Mouse (Mus musculus): ENCODE measurements at regions not wholly inside any gene's neighbourhood (a gene's known extent, or its start where the extent isn't known, plus 50 kb on each side); places are given as distances from the start of the nearest gene placed in this dataset.

DNA sequence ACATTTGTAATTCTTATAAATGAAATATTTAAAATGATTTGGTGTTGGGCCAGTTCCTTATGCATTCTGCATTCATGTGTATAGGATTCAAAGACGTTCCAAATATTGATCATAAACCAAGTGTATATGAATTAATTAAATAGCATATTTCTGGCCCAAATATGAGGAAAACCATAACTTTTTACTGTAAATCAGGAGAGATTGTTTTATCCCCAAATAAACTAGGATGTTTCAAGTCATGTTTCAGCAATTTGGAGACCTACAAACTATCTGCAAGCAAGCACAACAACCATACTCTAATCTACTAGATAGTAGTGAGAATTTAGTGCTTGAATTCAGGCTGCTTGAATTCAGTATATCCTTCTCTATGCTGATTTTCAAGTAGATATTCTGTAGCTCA, 231.3 kb downstream of the Mef2c start:
- Histone ChIP-seq H3K4me3 (ENCODE audit: low read depth, low read length) (peak overlapping the region; percentile 48), H3K27ac (ENCODE audit: low read depth, low read length) (peak overlapping the region; percentile 98), H3K4me2 (ENCODE audit: low read depth) (peak overlapping the region; percentile 61), H3K27me3 (ENCODE audit: insufficient read depth, low read length) (no peaks in the 10 kb centered on the region), H3K4me1 (ENCODE audit: insufficient read depth) (no peaks in the 10 kb centered on the region), H3K9me3 (ENCODE audit: low read length) (no peaks in the 10 kb centered on the region), H3K36me3 (ENCODE audit: insufficient read depth) (peaks cover 22% of the 10 kb centered on the region), H3K9ac (peak overlapping the region; percentile 100)
- 11% methylated on average over 1 of the region's 1 CpGs for WGBS
- no peak for TF ChIP-seq CTCF (IDR thresholded peaks at IDR 0.05; ENCODE audit: low read depth)
- ATAC-seq, result no peak
- no peak for DNase-seq

DNA sequence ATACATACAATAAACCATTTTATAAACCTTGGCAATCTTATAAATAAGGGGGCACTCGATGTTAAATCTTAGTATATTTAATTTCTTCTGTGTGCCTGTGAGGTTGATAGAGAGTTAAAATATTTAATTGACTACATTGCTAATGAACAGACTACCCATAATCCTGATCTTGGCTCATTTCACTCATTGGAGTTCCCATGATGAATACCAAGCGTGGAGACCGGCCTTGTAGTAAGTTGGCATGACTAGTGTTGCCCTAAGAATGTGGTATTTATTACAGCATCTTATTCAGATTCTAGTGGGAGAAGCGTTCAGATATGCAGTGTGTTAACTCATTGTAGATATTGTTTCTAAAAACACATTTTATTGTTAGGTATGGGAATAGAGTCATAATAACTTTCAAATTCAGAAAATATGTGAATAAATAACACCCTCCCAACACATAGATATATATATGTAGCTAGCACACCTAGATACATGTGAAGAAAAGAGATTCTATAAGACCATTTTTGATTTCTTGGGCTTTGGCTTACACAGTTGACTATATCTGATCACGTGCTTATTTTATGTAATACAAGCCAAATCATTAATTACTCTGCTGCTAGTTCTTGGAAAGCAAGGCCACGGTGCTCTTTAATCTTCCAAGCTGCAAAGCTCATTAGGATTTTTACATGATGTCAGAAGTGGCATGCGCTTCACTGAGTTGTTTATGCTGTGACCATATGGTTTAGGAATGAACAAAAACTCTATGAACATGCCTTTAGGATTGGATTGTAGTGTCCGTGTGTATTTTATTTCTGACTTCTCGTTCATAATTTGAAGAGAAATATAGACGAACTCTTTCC, 232.0 kb downstream of the Mef2c start:
- peak overlapping the region; percentile 98 for H3K27ac ChIP-seq (ENCODE audit: low read depth, low read length)
- ATAC-seq, result no peak
- peaks cover 22% of the 10 kb centered on the region for H3K36me3 ChIP-seq (ENCODE audit: insufficient read depth)
- H3K4me2 ChIP-seq (ENCODE audit: low read depth), result peak overlapping the region; percentile 61
- 9% methylated on average over 10 of the region's 10 CpGs for WGBS
- no peaks in the 10 kb centered on the region for H3K4me1 ChIP-seq (ENCODE audit: insufficient read depth)
- H3K9me3 ChIP-seq (ENCODE audit: low read length), result no peaks in the 10 kb centered on the region
- H3K27me3 ChIP-seq (ENCODE audit: insufficient read depth, low read length), result no peaks in the 10 kb centered on the region
- H3K9ac ChIP-seq, result peak overlapping the region; percentile 100
- peak; percentile 82 for DNase-seq
- no peak for TF ChIP-seq CTCF (IDR thresholded peaks at IDR 0.05; ENCODE audit: low read depth)
- peak overlapping the region; percentile 48 for H3K4me3 ChIP-seq (ENCODE audit: low read depth, low read length)

DNA sequence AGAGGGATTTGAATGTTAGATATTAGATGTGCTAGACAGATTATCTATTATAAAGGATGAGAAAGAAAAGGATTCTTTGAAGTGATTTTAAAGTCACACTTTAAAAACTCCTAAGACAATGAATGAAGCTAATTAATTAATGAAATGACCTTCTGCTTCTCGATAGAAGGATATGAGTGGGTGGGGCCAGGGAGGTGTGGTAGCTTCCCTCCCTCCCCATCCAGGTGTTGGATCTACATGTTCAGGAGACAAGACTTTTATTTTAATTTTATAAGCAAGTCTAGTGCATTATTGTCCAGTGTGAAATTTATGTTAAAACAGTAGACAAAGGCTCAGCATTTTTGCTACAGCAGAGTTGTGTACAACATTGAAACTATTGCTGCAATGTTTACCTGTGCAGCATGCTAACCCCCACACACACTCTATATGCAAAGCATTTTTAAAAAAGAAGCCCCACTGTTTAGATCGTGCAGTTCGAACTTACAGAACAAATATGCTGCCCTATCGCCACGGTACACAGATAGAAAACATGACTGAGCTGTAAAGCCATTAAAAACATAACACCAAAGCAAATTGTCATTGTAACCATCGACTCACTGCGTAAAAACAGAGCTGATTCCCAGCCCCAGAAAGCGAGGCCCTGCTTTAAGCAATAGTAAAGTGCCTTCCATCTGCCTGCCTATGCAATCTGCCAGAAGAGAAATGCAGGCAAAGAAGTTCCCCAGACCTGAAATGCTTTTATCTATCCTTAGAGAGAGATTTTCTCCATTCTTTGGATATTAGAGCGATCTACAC, 233.4 kb downstream of the Mef2c start:
- under 1% methylated on average over 9 of the region's 9 CpGs for WGBS
- no peaks in the 10 kb centered on the region for H3K9me3 ChIP-seq (ENCODE audit: low read length)
- H3K4me2 ChIP-seq (ENCODE audit: low read depth), result peak overlapping the region; percentile 71
- H3K4me1 ChIP-seq (ENCODE audit: insufficient read depth), result no peaks in the 10 kb centered on the region
- peak overlapping the region; percentile 100 for H3K9ac ChIP-seq
- no peaks in the 10 kb centered on the region for H3K27me3 ChIP-seq (ENCODE audit: insufficient read depth, low read length)
- H3K4me3 ChIP-seq (ENCODE audit: low read depth, low read length), result peak overlapping the region; percentile 48
- DNase-seq (peak; percentile 78), ATAC-seq (no peak)
- H3K36me3 ChIP-seq (ENCODE audit: insufficient read depth), result peaks cover 25% of the 10 kb centered on the region
- no peak for TF ChIP-seq CTCF (IDR thresholded peaks at IDR 0.05; ENCODE audit: low read depth)
- peak overlapping the region; percentile 98 for H3K27ac ChIP-seq (ENCODE audit: low read depth, low read length)

DNA sequence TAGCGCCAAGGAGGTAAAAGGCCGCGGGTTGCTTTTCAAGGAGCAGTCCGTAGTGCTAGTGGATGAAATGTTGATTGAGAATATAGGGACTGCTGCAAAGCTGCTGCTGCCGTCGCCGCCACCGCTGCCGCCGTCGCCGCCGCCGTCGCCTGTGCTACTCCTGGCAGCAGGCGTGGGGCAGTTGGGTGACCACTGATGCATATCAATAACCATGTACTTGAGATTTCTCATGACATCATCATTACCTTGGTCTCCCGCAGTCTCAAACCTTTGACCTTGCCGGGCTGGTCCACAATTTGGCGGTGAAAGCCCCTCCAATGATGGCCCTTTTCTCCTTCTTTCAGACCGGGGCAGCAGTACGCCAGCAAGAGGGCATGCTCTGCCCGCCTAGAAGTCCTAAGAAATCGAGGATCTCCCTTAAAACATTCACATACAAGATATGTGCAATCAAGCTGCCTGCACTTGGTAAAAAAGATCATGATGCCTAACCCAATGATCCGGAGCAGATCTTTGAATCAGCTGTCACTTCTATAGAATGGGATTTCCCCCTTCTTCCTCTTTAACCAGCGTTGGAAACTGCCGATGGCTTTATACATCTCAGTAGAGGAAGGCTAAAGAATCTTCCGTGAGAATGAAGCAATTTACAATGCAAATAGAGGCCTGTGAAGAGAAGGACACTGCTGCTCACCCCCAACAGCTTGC, 234.1 kb downstream of the Mef2c start:
- peaks cover 22% of the 10 kb centered on the region for H3K36me3 ChIP-seq (ENCODE audit: insufficient read depth)
- under 1% methylated on average over 27 of the region's 27 CpGs for WGBS

DNA sequence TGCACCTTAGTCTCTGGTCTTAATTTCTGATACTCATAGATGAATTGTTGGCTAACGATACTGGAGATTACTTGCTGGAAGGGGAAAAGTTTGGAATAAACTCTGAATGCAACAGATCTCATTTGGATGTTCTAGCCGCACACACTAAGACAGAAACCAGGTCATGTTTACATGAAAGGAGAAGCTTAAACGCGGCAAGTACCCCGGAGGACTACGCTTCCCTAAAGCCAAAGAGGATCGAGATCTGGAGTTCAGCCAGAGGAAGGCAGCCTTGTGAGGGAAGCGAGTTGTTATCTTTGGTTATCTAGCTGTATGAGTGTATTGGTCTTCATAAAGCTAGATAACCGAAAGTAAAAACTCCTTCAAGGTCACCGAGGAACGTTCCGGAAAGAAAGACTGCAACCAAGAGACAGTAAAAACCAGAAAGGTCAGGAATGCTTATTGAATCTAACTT, 234.7 kb downstream of the Mef2c start:
- no peak for DNase-seq
- H3K4me2 ChIP-seq (ENCODE audit: low read depth), result peak overlapping the region; percentile 71
- H3K27me3 ChIP-seq (ENCODE audit: insufficient read depth, low read length), result no peaks in the 10 kb centered on the region
- H3K36me3 ChIP-seq (ENCODE audit: insufficient read depth), result peaks cover 21% of the 10 kb centered on the region
- no peak for ATAC-seq
- TF ChIP-seq CTCF (IDR thresholded peaks at IDR 0.05; ENCODE audit: low read depth), result no peak
- no peaks in the 10 kb centered on the region for H3K9me3 ChIP-seq (ENCODE audit: low read length)
- H3K4me1 ChIP-seq (ENCODE audit: insufficient read depth), result no peaks in the 10 kb centered on the region
- 1% methylated on average over 12 of the region's 12 CpGs for WGBS
- peak overlapping the region; percentile 48 for H3K4me3 ChIP-seq (ENCODE audit: low read depth, low read length)
- peak overlapping the region; percentile 98 for H3K27ac ChIP-seq (ENCODE audit: low read depth, low read length)
- peak overlapping the region; percentile 100 for H3K9ac ChIP-seq

More for the DNA sequence above, 234.1 kb downstream of the Mef2c start:
- H3K27me3 ChIP-seq (ENCODE audit: insufficient read depth, low read length), result no peaks in the 10 kb centered on the region
- H3K4me2 ChIP-seq (ENCODE audit: low read depth), result peak overlapping the region; percentile 71
- TF ChIP-seq CTCF (IDR thresholded peaks at IDR 0.05; ENCODE audit: low read depth), result no peak
- no peaks in the 10 kb centered on the region for H3K4me1 ChIP-seq (ENCODE audit: insufficient read depth)
- peak overlapping the region; percentile 98 for H3K27ac ChIP-seq (ENCODE audit: low read depth, low read length)
- H3K4me3 ChIP-seq (ENCODE audit: low read depth, low read length), result peak overlapping the region; percentile 48
- ATAC-seq, result no peak
- H3K9ac ChIP-seq, result peak overlapping the region; percentile 100
- no peaks in the 10 kb centered on the region for H3K9me3 ChIP-seq (ENCODE audit: low read length)
- peak; percentile 82 for DNase-seq

DNA sequence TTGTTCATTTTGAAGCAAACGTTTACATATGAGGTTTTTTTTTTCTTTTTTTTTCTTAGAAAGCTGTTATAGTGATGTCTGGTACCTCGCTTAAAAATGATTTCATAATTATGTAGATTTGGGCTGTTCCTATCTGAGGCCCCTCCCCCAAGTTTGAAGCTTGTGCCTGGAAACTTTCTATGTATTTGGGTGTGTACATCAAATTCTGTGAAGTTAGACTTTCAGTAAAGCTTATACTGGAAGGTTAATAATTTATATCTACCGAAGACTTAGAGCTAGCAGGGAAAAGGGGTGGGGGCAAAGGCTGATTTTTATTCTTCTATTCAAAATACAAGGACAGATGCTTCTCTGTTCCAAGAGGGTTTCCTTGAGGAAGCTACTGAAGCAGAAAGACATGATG, 235.3 kb downstream of the Mef2c start:
- Histone ChIP-seq H3K4me2 (ENCODE audit: low read depth) (peak overlapping the region; percentile 71), H3K27ac (ENCODE audit: low read depth, low read length) (peak overlapping the region; percentile 98), H3K27me3 (ENCODE audit: insufficient read depth, low read length) (no peaks in the 10 kb centered on the region), H3K9me3 (ENCODE audit: low read length) (no peaks in the 10 kb centered on the region), H3K4me1 (ENCODE audit: insufficient read depth) (no peaks in the 10 kb centered on the region), H3K4me3 (ENCODE audit: low read depth, low read length) (peak overlapping the region; percentile 48), H3K9ac (peak overlapping the region; percentile 100), H3K36me3 (ENCODE audit: insufficient read depth) (peaks cover 21% of the 10 kb centered on the region)
- no peak for TF ChIP-seq CTCF (IDR thresholded peaks at IDR 0.05; ENCODE audit: low read depth)
- no peak for DNase-seq
- 0% methylated on average over 3 of the region's 3 CpGs for WGBS
- no peak for ATAC-seq

All from forebrain, postnatal 0 days (tissue).